Mouse (Mus musculus): ENCODE data around the gene Tmem56. TPM values are rescaled to one million over a fixed set of nuclear protein-coding genes. Genes with fewer than 3 reads are reported as not detected.

The Tmem56 gene
- total RNA-seq, 2 experiments from 2014 or later, result 44.0 to 52.1 TPM

- no peak for DNase-seq (ENCODE audit: low spot score)
Measured at GRCm38 (mm10) chr3:121242111-121242936, 40.6 kb downstream of the Tmem56 start.

DNA sequence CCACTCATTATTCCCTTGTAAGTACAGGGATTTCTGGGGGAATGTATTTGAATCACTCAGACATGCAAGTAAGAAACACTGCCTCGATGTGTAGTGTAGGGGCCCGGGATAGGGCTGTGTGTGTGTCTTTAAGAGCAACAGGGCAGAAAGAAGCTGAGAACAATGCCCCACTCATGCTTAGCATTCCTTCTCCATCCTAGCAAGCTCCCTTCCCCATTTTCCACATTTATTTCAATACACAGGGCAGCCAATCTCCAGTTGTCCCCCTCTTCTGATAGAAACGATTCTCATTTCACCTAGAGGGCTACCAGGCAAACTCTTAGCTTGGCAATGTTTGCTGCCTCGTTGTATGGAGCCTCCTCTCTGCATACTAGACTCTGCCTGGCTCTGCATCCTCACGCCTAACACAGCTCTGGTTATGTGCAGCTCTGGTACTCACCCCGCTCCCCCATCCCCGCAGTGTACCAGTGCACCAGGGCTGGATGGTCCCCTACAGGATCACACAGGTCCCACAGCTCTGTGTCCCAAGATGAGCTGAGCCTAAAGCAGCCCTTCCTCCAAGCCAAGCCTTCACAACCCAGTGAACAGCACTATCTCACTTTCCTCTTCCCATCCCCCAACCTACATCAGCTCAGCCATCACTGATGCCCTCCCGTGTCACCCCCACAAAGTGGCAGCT lies 42.4 kb downstream of the Tmem56 start:
- no peak for DNase-seq (ENCODE audit: low spot score)

GRCm38 (mm10) chr3:121239096-121239495 lies 43.8 kb downstream of the Tmem56 start:
- no peak for DNase-seq (ENCODE audit: low spot score)

DNA sequence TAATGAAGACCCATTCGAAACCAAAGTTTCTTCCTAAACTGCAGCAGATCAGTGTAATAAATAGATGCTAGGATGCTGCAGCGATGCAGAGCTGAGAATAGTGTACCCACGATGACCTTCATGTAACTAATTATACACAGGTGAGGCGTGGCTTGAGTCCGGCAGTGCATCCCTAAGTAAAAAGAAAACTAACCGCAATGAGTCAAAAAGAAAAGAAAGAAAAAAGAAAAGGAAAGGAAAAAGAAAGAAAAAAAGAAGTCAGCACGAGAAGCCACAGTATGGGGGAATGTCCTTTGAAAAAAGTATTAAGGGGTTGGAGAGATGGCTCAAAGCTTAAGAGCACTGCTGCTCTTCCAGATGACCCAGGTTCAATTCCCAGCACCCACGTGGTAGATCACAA lies 58.1 kb downstream of the Tmem56 start:
- DNase-seq (ENCODE audit: low spot score), result no peak

DNA sequence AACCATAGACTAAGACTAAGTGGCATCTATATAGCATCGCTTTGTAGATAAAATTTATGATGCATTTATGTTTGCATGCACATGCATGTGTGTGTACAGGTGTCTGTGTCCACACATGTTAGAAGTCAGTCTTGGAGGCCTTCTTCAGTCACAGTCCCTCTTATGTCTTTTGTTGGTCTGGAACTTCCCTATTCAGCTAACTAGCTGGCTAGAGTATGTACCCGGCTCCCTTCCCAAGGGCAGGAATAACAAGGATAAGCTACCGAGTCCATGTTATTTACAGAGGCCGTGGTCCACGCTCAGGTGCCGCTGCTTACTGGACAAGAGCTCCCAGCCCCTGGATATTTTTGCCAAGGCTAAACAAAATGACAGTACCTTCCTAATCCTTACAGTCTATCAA lies 58.7 kb downstream of the Tmem56 start:
- no peak for DNase-seq (ENCODE audit: low spot score)

GRCm38 (mm10) chr3:121221987-121222386 lies 60.9 kb downstream of the Tmem56 start:
- no peak for DNase-seq (ENCODE audit: low spot score)

- DNase-seq (ENCODE audit: low spot score), result no peak
Measured at GRCm38 (mm10) chr3:121217011-121217410, 65.9 kb downstream of the Tmem56 start.

DNA sequence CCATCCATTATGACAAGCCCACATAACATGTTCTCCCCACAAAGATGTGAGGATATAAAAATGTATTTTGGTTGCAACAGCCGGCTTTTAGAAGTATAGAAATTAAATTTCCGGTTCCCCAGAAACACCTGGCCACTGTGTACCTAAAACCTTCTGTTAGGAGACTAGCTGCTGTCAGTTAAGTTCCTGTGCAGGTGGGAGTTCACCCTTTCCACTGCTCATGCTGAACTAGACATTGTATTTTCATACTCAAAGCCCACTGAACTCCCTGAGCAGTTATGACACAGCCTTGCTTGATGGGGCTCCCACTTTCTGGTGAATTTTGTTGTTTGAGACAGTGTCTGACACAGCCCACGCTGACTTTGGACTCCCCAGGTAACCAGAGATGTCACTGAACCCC lies 69.4 kb downstream of the Tmem56 start:
- DNase-seq (ENCODE audit: low spot score), result no peak

DNA sequence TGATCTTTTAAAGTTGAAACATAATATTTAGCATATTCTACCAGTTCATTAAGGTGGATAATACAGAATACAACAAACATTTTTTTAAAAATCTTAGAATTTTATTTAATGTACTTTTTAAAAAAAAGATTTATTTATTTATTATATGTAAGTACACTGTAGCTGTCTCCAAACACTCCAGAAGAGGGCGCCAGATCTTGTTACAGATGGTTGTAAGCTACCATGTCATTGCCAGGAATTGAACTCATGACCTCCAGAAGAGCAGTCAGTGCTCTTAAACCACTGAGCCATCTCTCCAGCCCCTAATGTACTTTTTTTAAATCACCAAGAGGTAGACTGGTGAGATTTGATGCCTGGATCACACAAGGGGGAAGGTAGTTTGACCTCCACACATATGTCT lies 70.7 kb downstream of the Tmem56 start:
- DNase-seq (ENCODE audit: low spot score), result no peak

GRCm38 (mm10) chr3:121208994-121209393 lies 73.9 kb downstream of the Tmem56 start:
- DNase-seq (ENCODE audit: low spot score), result no peak

GRCm38 (mm10) chr3:121206202-121206882 lies 76.6 kb downstream of the Tmem56 start:
- peak; percentile 33 for DNase-seq (ENCODE audit: low spot score)

DNA sequence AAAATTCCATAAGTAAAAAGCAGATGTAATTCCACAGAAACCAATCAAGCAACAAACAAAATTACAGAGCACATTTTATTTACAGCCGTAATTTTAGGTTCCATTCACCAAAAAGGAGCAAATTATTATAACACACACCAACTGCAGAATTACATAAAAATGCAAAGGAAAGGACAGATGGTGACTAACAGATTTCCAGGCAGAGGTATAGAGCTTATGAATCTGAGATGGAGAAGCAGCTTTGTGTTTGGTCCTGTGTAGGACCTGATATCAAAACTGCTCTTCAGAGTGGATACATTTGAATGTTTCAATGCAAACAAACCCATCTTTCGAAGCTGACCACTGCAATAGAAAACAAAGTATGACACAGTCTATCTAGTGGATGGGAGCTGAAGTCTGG lies 80.3 kb downstream of the Tmem56 start:
- no peak for DNase-seq (ENCODE audit: low spot score)

GRCm38 (mm10) chr3:121201012-121201747 lies 81.7 kb downstream of the Tmem56 start:
- DNase-seq (ENCODE audit: low spot score), result no peak

GRCm38 (mm10) chr3:121189199-121189598 lies 93.7 kb downstream of the Tmem56 start:
- no peak for DNase-seq (ENCODE audit: low spot score)

GRCm38 (mm10) chr3:121187510-121187909 lies 95.4 kb downstream of the Tmem56 start:
- no peak for DNase-seq (ENCODE audit: low spot score)

GRCm38 (mm10) chr3:121186925-121187324 lies 96.0 kb downstream of the Tmem56 start:
- no peak for DNase-seq (ENCODE audit: low spot score)

DNA sequence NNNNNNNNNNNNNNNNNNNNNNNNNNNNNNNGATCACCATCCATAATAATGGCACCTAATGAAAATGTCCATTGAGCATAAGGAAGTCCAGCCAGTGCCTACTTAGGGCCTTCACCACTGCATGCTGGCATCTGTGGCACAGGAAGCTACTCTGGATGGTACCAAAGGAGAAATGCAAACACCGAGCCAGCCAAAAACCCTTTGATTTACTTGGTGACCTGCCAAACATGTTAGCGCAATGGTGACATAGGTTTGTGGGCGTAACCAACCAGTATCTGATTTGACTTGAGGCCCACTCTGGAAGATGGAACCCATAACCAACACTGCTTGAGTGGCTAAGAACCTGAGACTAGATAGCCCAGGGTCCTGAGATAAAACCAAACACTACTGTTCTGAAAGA lies 97.7 kb downstream of the Tmem56 start:
- DNase-seq (ENCODE audit: low spot score), result no peak

GRCm38 (mm10) chr3:121176011-121176410 lies 106.9 kb downstream of the Tmem56 start:
- DNase-seq (ENCODE audit: low spot score), result no peak

DNA sequence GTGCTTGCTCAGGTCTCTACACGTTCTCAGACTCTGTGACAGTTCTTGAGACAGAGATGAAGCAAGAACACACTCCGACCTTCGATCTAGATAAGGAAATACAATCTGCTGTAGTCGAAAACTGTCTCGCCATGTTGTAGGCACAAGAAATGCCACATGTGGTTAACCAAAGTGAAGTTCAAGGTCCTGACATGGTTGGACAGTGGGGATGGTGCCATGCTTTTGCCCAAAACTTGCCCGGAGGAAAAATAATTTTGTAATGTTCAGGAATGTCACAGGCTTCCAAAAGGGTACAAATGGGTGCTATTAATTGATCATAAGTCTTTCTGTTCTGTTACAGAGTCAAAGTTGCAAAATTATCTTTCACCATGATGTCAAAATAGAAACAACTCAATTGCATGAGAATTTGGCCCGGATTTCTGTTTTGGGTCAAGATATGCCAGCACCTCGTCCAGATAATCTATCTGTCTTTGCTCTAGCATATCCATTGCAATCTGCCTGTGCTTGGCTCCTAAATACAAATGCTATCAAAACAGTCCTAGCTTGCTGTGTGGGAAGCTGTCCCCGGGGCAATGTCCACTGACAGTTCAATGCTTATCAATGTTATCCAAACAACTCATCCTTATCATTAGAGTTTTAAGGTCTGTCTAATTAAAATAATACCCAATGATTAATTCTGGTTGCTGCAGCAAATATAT lies 108.5 kb downstream of the Tmem56 start:
- DNase-seq (ENCODE audit: low spot score), result no peak

- DNase-seq (ENCODE audit: low spot score), result no peak
Measured at GRCm38 (mm10) chr3:121172718-121173117, 110.2 kb downstream of the Tmem56 start.

DNA sequence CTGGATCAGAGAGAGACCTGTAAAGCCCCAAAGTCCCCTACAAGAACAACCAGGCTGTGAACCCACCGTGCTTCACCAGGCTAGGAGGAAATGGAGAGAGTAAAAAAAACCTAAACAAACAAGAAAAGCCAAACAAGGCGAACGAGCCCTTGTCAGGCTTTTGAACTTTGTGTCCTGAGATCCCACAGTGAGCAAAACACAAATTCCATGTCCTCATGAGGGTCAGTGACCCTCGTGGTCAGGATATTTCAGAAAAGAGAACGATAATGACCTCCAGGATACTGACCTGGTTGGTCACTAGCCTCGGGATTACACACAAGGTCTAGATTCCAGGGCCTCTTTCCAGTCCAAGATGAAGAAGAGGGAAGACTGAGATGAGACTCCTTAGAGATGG lies 111.0 kb downstream of the Tmem56 start:
- no peak for DNase-seq (ENCODE audit: low spot score)

All from gastrocnemius, adult 18-20 months (tissue).